Mouse (Mus musculus) heart, postnatal 4 days (tissue): ENCODE measurements around the gene Sult1c1. TPM values are rescaled to one million over a fixed set of nuclear protein-coding genes. Genes with fewer than 3 reads are reported as not detected.
"Not testable (repeated sequence)": the region's sequence is repeated elsewhere in the genome, so short reads cannot be mapped to it uniquely, and the experiment has no call there.

Source experiments
- DNase-seq: peaks from one replicate; pipeline ENCODE4 v3.0.0; 2021
- total RNA-seq, 2 experiments: library from RNA; stranded (reverse); gene quantifications; 2 replicates each; pipeline ENCODE4 v1.2.3; 2021

The Sult1c1 gene
- not detected for total RNA-seq

DNA sequence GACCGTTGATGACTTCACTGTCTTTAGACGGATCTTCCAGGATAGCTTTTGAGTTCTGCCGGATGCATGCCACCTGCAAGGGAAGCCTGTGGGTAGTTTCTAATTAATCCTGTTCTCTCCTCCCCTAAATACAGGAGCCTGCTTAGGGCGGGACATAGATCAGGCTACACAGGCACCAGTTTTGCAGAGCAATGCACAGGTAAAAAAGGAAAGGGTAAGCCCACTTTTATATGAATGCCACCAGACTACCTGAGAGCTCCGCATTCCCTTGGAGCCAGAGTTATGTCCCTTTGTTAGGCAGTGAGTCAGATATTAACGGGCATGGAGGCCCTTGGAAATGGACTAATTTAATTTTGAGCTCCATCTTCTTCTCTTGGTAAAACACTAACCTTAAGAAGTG is at the start of gene Sult1c1:
Sult1c1 (minus strand) TSS at position 101 of the 400 bp plus-strand sequence.
- no peak for DNase-seq

DNA sequence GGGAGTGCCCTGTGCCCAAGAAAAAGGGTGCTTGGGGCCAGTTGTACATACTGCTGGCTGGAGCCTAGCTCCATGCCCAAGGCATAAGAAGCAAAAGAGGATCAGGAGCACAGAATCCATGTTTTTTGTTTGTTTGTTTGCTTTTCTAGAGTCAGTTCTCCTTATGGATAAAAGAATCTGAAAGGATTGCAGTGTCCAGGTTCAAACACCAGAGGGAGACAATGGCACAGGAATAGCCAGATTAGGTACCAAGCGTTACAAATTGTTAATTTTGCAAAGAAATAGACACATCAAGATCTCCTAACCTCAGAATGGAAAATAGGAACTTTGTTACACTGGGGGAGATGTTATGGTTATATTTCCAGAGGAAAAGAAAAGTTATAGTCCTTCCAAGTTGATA is 23.7 kb upstream of the Sult1c1 start:
- peak; percentile 12 for DNase-seq

DNA sequence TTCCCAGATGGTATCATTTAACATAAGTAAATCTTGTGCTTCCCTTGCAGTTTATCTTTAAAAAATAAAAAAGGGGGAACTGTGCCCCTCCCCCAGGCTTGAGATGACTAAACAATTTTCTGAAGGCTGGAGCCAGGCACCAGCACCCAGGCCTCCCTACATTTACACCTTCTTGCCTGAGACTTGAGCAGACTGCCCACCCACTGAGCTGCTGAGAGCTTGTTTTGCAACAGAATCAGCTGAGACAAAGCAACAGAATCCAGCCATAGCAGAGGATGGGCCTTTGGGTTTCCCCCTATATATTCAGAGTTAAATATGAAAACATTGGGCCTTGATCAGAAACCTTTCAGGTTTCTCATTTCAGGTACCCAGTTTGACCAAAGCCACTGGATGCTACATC is 20.7 kb upstream of the Sult1c1 start:
- DNase-seq = no peak

DNA sequence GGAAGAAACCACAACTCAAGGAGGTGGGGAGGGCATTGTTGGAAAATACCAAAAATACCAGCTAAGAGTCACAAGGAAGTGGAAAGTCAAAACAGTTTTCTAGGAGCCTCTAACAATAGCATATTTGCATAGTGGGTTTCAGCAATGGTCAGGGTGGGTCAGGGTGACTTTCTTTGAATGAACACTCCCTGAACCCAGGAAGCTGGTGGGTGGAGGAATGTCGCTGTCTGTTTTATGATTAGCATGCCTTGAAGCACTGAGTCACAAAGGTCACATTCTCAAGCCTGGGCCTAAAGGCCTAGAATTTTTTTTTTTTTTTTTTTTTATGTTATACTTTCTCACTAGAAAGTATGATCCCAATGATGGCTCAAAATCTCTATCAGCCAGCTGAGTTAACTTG is 20.1 kb upstream of the Sult1c1 start:
- DNase-seq = not testable (repeated sequence)

DNA sequence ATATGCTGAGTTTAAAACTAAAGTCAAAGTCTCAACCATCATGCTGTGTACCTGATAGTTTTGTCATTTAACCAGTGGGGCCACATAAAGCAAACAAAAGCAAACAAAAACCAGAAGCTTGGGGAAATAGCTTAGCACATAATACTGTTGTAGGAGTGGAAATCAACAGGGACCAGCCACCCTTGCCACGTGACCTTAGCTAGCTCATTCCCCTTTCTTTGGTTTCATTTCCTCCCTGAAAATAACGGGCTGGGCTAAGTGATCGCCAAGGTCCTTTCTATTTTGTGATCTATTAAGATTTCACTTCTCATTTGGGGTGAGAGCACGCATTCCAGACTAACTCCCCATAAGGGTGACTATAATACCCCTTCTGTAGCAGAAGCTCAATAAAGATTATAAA is 13.0 kb upstream of the Sult1c1 start:
- no peak for DNase-seq

DNA sequence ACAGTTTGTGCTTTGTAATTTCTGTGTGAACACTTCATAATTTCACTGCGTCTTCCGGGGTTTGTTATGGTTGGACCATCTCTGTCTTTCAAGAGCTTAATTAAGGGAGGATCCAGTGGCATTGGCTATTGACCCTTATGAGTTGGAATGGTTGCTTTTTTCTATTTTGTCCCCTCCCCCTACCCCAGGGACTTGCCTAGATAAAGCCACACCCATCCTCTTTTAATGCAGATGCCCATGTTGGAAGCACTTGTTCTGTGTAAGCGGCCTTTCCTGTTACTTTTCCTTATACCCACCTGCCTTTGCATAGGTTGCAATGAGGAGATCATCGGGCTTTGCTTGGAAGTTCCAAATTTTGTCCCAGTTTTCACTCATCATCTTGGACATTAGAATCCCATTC is 16.9 kb downstream of the Sult1c1 start:
- no peak for DNase-seq

DNA sequence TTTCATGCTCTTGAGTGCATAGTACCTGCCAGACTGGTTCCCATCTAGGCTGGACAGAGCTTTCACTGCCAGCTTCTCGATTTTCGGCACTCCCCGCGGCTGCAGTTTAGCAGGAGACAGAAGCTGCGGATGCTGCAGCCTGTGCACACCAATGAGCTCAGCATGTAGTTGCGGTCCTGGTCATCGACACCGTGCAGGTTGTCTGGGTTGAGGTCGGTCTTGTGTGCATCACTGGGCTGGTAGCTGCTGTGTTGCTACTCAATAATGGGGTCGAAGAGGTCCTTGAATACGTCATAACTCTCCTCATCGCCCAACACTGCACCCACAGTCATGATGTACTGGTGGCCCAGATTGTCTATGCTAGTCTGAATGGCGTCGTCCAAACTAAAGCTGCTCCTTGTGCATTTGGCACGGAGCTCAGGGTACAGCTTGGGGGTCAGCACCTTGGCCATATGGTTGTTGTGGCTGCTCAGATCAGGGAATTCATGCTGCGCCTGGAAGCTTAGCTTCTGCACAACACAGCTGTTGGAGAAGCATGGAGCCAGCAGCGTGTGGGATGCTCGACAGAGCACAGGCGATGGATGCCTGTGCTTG is 48.8 kb downstream of the Sult1c1 start:
- no peak for DNase-seq

DNA sequence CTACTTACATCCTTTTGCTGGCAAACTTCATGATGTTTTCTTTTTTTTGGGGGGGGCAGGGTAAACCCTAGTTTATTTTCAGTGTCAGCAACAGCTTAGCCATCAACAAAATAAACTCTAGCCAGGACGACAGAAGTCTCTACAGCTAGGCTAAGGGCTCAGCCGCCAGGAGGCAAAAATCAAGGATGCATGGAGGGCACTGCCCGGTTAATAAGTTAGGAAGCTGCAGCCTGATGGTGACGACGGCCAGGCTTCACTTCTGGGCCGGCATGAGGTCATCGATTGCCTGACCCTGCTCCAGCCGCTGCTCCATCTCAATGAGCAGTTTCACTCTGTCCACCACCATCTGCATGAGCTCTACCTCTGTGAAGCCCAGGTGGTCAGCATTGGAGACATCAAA is 49.7 kb downstream of the Sult1c1 start:
- DNase-seq = no peak

Other genes starting within 250 kb of the Sult1c1 start
- not detected for gene Sult1c2, start 144.3 kb downstream of the Sult1c1 start, total RNA-seq